In the genomic region with DNA sequence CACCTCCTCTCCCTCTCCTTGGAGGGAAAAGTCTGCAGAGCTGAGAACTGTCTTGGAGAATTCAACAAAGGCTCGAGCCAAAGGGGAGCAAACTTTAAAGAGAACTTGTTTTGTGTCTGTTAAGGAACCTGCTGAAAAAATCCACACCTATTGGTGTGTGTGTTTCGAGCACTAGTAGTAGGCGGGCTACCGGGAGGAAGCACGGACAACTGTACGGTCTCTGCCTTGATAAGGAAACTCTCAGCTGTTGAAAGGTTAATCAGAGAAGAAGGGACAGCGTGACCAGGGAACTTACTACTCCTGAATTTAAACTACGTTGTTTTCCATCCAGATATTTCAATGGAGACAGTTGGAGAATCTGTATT, we compare ENCODE assay signal across 8 mouse cellular contexts.
DNase-seq lines count a peak whose midpoint lies in the region; ATAC-seq lines count a peak whose summit lies in the region.

No protein-coding gene starts in this region.

- DNase-seq in heart, embryonic 10.5 days (ENCODE audit: low spot score): no peak
- DNase-seq in heart, adult 11 months: no peak
- no peak for DNase-seq in forebrain, embryonic 14.5 days (ENCODE audit: low spot score)
- DNase-seq in testis, postnatal 14 days (ENCODE audit: low spot score): no peak
- DNase-seq in layer of hippocampus, adult 8-10 months (ENCODE audit: low spot score in 2 of 2): no peak

- H3K36me3 ChIP-seq in heart, embryonic 10.5 days: no peaks in the 10 kb centered on the region
- peaks cover 4% of the 10 kb centered on the region; the same call in 1 of the 2 replicates for H3K36me3 ChIP-seq in forebrain, embryonic 14.5 days (ENCODE audit: control insufficient read depth, insufficient read depth, low read length)
- peaks cover 19% of the 10 kb centered on the region for H3K36me3 ChIP-seq in liver, embryonic 15.5 days (replicated peaks)

- no peaks in the 10 kb centered on the region for H3K9me3 ChIP-seq in heart, embryonic 10.5 days
- no peaks in the 10 kb centered on the region for H3K9me3 ChIP-seq in forebrain, embryonic 14.5 days (replicated peaks; ENCODE audit: control insufficient read depth, low read length)
- H3K9me3 ChIP-seq in liver, embryonic 15.5 days (replicated peaks): no peaks in the 10 kb centered on the region

- H3K27me3 ChIP-seq in heart, embryonic 10.5 days (ENCODE audit: insufficient read depth, poor library complexity, severe bottlenecking): no peaks in the 10 kb centered on the region
- no peaks in the 10 kb centered on the region for H3K27me3 ChIP-seq in forebrain, embryonic 14.5 days (replicated peaks; ENCODE audit: control insufficient read depth, insufficient read depth, low read length)
- no peaks in the 10 kb centered on the region for H3K27me3 ChIP-seq in liver, embryonic 15.5 days

- peak overlapping the region; percentile 75 for H3K9ac ChIP-seq in forebrain, embryonic 14.5 days (ENCODE audit: low read length)
- peak overlapping the region; percentile 76 for H3K9ac ChIP-seq in liver, embryonic 15.5 days

- WGBS in heart, embryonic 10.5 days: under 1% methylated on average over 8 of the region's 8 CpGs
- WGBS in forebrain, embryonic 14.5 days: 0% methylated on average over 8 of the region's 8 CpGs
- under 1% methylated on average over 8 of the region's 8 CpGs for WGBS in liver, embryonic 15.5 days (ENCODE audit: insufficient replicate concordance)

- H3K27ac ChIP-seq in heart, embryonic 10.5 days: peak overlapping the region; percentile 95
- H3K27ac ChIP-seq in forebrain, embryonic 14.5 days (ENCODE audit: low read depth, low read length): peak overlapping the region; percentile 94
- H3K27ac ChIP-seq in liver, embryonic 15.5 days (replicated peaks): peak overlapping the region; percentile 100

- peak; percentile 46 for ATAC-seq in CD4-positive, CD25-positive, alpha-beta regulatory T cell, adult 4 months
- no peak; the same call in 1 of the 2 replicates for ATAC-seq in forebrain, embryonic 14.5 days
- peak; percentile 65 for ATAC-seq in liver, embryonic 15.5 days (ENCODE audit: insufficient read depth)
- ATAC-seq in monocyte, adult 5-6 weeks (replicated peaks; ENCODE audit: insufficient number of reproducible peaks, low FRiP score, low TSS enrichment, poor library complexity, severe bottlenecking): no peak

- H3K4me3 ChIP-seq in heart, embryonic 10.5 days: peak overlapping the region; percentile 67
- peak overlapping the region; percentile 42 for H3K4me3 ChIP-seq in forebrain, embryonic 14.5 days (ENCODE audit: low read depth, low read length)
- peak overlapping the region; percentile 70 for H3K4me3 ChIP-seq in liver, embryonic 15.5 days (replicated peaks)

- H3K4me1 ChIP-seq in heart, embryonic 10.5 days: peaks cover 70% of the 10 kb centered on the region
- peaks cover 54% of the 10 kb centered on the region for H3K4me1 ChIP-seq in forebrain, embryonic 14.5 days (ENCODE audit: control insufficient read depth, insufficient read depth, low read length)
- H3K4me1 ChIP-seq in liver, embryonic 15.5 days (replicated peaks): peaks cover 80% of the 10 kb centered on the region

- peak overlapping the region; percentile 75 for H3K4me2 ChIP-seq in forebrain, embryonic 14.5 days (ENCODE audit: low read length)
- peak overlapping the region; percentile 83 for H3K4me2 ChIP-seq in liver, embryonic 15.5 days

Comparison
In these comparisons a context has a peak if more than half of its experiments do, and no peak if none do; other contexts are left out.
1. ATAC-seq: peak in CD4-positive, CD25-positive, alpha-beta regulatory T cell, adult 4 months (single experiment) and liver, embryonic 15.5 days (single experiment); none in forebrain, embryonic 14.5 days (single experiment) and monocyte, adult 5-6 weeks (single experiment).
2. Peak in every context shown above with its lines, with median percentiles within 50 percentile points of each other: H3K27ac ChIP-seq and H3K4me3 ChIP-seq.